Mouse (Mus musculus) ES-Bruce4 (cell line): Measurements from ENCODE around the gene Klhl35.

ENCODE experiments used
- CTCF ChIP-seq: IDR thresholded peaks from one replicate; pipeline ENCODE4 v1.8.1; 2011; ENCODE audit warnings: low read depth, low read length
- POLR2A ChIP-seq: IDR thresholded peaks from one replicate; pipeline ENCODE4 v1.8.1; 2011; ENCODE audit warnings: low read length; ENCODE audit not compliant: insufficient read depth

GRCm38 (mm10) chr7:99501148-99501547 is 35.3 kb downstream of the Klhl35 start:
- no peak for TF ChIP-seq CTCF
- no peak for TF ChIP-seq POLR2A
